Mouse (Mus musculus) retina, postnatal 1 day (tissue): Measurements from ENCODE around the gene Dscam.

ENCODE experiments used
- DNase-seq: peaks from one replicate; pipeline ENCODE4 v3.0.0-alpha.2; 2012

Gene Dscam

GRCm38 (mm10) chr16:96700551-96700950 lies 470.0 kb downstream of the Dscam start:
- no peak for DNase-seq

GRCm38 (mm10) chr16:96695882-96696281 lies 474.7 kb downstream of the Dscam start:
- DNase-seq: no peak

DNA sequence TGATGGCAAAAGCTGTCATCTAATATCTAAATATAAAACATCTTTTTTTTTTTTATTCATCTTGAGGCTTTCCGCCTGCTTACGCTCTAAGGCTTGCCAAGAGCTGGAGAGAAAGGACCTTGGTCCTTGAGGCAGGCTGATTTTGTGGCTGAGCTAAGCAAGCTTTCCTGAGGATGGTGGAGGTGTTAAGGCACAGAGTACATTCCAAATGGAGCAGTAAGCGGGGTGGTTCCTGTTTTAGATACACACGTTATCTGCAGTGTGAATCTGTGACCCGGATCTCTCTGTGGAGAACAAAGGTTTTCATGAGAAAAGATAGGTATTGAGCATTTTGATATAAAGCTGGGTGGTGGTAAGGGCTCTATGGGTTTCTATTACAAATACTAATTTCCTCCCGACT lies 479.0 kb downstream of the Dscam start:
- no peak for DNase-seq

DNA sequence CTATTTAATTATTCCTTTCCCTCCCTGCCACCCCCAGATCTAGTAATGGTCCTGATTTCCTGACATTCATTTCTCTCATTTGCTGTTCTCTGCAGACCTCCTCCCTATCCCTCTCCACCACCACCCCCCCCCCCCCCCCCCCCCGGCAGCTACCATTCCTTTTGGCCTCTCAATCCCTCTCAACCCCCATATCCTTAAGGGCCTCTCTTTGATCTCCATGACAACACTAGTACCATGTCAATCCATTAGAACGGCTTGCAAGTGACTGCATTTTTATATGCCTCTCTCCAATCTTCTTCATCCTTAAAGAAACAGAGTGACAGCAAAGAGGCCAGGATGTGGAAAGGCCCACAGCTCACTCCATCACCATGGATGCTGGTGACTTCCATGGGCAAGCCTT lies 480.5 kb downstream of the Dscam start:
- no peak for DNase-seq

GRCm38 (mm10) chr16:96689419-96689818 lies 481.1 kb downstream of the Dscam start:
- DNase-seq: no peak

GRCm38 (mm10) chr16:96685065-96685464 lies 485.5 kb downstream of the Dscam start:
- DNase-seq: no peak

GRCm38 (mm10) chr16:96684581-96684980 lies 486.0 kb downstream of the Dscam start:
- DNase-seq: peak; percentile 82

GRCm38 (mm10) chr16:96682289-96682972 lies 488.1 kb downstream of the Dscam start:
- DNase-seq: no peak

DNA sequence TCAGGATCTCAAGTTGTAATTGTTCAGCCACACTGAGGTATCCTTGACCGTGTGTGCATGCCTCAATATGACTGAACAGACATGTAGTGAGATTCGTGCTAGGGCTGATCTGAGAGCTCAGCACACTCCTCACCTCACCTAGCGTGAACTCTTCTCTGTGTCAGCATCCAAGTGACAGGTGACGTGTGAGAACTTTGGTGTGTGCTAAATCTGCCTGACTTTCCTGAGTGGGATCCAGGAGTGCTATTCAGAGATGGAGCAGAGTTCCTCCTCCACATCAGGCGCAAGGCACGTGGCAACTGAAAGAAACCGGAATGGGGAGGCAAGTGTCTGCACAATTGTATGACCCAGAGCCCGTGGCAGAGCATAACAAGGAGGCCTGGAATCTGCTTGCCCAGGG lies 490.6 kb downstream of the Dscam start:
- DNase-seq: no peak

- DNase-seq: no peak
Observed at GRCm38 (mm10) chr16:96677471-96677870, 493.1 kb downstream of the Dscam start.

- no peak for DNase-seq
Observed at GRCm38 (mm10) chr16:96676663-96677062, 493.9 kb downstream of the Dscam start.

DNA sequence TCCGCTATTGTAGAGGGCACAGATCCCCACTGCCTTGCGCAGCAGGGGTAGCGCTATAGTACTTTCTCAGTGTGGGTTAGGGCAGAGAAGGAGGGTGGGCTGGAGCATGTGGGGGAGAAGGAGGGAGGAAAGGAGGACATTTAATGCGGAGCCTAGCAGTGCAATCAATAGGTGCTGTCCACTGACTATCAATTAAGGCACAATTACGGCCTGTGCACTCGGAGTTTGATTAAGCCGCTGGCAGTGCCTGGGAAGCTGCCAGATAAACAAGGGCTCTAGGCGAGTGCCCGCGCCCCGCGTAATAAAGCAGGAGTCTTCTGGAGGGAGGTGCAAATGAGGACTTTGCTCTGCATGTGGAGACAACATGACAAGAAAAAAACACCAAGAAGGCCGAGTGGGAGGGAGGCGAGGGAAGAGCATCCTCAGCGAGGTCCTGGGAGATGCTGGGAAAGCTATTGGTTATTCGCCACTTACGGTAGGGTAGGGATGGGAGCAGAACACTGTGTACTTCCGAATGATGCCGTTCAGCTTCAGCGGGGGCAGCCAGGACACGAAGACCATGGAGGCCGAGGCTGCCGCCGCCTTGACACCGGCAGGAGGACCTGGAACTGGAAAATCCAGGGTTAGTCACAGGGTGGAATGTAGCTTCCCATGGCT lies 497.2 kb downstream of the Dscam start:
- peak; percentile 61 for DNase-seq

DNA sequence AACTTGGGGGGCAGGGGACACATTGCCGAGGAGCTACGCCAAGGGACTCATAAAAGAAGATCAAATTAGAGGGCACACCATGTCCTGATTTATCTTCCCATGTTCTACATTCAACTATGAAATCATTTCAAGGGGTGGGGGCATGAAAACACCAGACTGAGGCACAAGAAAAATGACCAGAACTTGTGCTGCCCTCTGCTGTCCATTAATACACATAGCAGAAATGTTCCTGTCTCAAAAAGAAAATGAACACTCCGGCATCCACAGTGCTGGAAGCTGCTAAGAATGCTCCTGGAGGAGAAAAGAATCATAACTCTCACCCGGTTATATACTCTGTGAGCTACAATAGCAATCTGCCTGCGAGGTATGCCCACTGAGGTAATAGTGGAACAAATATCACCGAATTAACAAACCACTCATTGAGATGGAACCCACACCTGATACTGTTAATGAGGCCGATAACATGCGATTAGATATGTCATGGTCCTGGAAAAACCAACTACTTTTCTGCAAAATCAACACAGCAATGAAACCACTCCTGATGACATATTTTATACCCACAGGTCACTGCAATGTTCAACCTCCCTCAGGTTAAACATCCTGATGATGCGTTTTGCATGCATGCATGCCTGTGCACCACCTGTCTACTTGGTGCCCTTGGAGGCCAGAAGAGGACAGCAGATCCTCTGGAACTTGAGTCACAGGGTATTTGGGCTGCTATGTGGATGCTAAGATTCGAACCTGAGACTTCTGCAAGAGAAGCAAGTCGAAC lies 498.8 kb downstream of the Dscam start:
- peak; percentile 70 for DNase-seq

DNA sequence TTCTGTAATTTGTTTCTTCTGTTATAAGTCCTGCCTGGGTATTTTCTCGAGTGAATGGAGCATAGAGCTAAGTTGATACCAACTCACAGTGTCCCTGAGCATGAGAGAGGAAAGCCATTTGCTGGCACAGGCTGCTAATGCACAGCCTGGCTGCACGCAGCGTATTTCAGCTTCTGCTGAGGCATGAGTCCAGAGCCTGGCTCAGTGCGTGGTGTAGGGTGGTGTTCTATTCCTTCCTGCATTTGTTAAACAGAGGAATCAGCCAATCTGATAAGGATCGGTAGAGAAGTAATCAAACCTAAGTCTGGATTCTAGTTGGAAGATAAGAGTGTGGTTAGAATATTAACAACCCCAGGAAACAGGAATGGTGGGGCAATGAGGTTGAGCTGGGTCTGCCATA lies 500.8 kb downstream of the Dscam start:
- no peak for DNase-seq

DNA sequence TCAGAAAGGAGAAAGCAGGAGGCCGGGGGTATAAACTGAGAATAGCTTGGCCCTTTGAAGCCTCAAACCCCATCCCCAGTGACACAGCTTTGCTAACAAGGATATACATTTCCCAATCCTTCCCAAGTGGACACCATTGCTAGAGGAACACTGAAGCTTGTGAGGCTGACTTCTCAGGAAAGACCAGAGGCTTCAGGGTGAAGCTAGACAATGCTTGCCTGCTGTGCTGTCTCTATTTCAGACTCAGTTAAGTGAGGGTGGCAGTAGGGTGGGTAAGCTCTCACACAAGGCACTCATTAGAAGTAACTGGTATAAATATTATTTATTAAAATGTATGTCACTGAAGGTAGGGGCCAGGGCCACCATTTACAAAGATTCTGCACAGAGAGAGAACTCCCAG lies 502.1 kb downstream of the Dscam start:
- no peak for DNase-seq

DNA sequence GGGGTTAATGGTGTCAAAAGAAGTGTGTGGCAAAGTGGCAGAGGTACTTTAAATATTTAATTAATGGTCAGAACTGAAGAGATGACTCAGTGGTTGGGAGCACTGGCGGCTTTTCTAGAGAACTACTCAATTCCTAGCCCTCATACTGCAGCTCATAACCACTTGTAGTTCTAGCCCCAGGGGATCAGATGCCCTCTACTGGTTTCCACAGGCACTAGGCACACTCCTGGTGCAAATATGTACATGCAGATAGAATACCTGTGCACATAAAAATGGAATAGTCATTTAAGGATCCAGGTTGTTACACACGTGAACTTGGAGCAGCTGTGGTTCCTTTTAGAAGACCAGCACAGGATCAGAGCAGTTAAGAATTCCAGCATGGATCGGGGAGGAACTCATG lies 509.5 kb downstream of the Dscam start:
- no peak for DNase-seq

- no peak for DNase-seq
Observed at GRCm38 (mm10) chr16:96659275-96659674, 511.3 kb downstream of the Dscam start.

DNA sequence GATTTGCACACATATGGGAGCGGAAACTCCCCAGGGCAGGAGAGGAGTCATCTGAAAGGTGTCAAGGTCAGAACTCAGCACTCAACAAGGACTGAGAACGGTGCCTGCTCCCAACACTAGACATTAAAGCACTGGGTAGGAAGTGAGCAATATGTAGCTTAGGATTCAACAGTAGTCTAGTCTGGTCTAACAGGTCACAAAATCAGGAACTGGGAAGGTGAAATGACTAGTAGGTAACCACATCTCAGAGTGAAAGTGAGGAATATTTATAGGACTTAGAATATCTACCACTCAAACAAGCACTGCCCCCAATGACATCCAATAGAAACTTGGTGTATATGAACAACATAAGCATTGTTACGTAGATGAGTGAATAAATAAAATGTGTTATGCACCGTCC lies 515.0 kb downstream of the Dscam start:
- no peak for DNase-seq

GRCm38 (mm10) chr16:96654054-96654453 lies 516.5 kb downstream of the Dscam start:
- no peak for DNase-seq

- DNase-seq: no peak
Observed at GRCm38 (mm10) chr16:96651444-96651843, 519.1 kb downstream of the Dscam start.

GRCm38 (mm10) chr16:96640101-96640500 lies 530.5 kb downstream of the Dscam start:
- DNase-seq: no peak

DNA sequence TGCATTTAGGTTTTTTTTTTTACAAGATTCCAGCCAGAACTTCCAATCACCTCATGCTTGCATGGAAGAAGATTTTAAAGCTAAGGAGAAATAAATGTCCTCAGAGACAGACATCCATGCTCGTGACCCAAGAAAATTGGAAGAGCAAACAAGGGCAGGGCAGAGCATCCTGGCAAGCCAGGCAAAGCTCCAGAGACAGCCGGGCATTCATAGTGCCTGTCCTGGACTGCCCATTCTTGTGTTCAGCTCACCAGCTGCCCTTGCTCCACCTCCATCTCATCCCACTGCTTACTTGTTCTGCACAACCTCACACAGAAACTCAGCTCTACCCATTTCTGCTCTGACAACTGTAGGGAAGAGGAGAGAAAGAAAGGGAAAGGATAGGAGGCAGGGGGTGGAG lies 534.6 kb downstream of the Dscam start:
- no peak for DNase-seq

DNA sequence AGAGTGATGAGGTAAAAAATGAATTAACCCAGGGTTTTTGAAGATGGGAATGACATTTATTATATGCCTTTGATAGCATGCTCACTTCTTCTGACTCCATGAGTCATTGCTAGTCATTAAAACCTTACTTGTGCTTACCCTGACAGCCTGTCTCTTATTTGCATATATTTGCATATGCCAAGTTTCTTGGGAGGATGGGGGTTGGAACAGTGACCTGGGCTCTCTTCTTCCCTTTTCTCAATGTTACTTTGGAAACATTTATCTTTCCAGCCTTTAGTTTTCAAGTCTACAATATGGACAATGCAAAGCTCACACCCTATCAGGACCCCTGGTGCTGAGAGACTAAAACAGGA lies 535.8 kb downstream of the Dscam start:
- no peak for DNase-seq

DNA sequence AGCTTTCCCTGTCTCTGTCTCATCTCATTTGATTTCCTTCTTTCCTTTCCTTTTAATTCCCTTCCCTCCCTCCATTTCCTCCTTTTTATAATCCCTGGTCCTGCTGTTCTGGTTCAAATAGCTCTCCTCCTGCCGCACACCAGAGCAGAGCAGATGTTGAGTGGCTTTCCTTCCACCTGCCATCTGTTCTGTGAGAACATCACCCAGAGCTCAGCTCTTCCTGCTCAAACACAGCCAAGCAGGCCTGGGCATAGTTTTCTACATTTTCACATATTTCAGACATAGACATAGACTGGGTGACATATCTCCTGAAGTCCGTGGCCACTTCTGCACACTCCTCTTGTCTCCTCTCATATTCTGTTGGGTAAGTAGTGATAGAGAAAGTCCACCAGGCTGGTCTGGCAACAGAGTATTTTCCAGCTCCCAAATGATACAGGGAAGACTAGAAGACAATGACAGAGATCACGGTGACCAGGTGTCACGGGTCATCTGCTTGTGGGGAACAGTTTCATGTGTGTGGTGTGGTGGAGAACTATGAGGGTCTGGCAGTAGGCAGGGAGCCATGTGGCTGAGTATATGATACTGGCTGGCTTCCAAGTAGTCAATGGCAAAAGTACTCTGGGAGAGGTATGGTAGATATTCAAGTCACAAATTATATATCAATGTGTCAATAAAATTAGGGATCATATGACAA lies 536.3 kb downstream of the Dscam start:
- DNase-seq: peak; percentile 24
